ENCODE assay signal across 29 mouse cellular contexts in genomic region chr6:93818494-93818893, GRCm38 (mm10).
DNase-seq lines count a peak whose midpoint lies in the region; ATAC-seq and TF ChIP-seq lines count a peak whose summit lies in the region.
"Had no signal": no experiment of that assay in that cellular context is flagged by ENCODE, and none has a peak within 500 bp of the region (broad histone marks: within the 10 kb centered on the region; RNA-seq: fewer than 3 reads in every experiment).

No protein-coding gene starts in this region.

- H3K27me3 ChIP-seq in hindbrain, embryonic 10.5 days (ENCODE audit: insufficient read depth, poor library complexity, severe bottlenecking), result no peaks in the 10 kb centered on the region
- no peaks in the 10 kb centered on the region for H3K27me3 ChIP-seq in hindbrain, embryonic 12.5 days
- H3K27me3 ChIP-seq in midbrain, embryonic 10.5 days (ENCODE audit: low read depth, poor library complexity, severe bottlenecking), result no peaks in the 10 kb centered on the region
- H3K27me3 ChIP-seq in midbrain, embryonic 14.5 days (ENCODE audit: control insufficient read depth, insufficient read depth, low read length), result no peaks in the 10 kb centered on the region
- no peaks in the 10 kb centered on the region for H3K27me3 ChIP-seq in ES-Bruce4 (ENCODE audit: control insufficient read depth, insufficient read depth, low read length, poor library complexity, severe bottlenecking)
- no peaks in the 10 kb centered on the region for H3K27me3 ChIP-seq in lung, postnatal 0 days (replicated peaks; ENCODE audit: insufficient read depth, low read length)
- H3K27me3 ChIP-seq: embryonic facial prominence, embryonic 13.5 days; heart, embryonic 12.5 days; heart, embryonic 15.5 days; hindbrain, embryonic 13.5 days; intestine, embryonic 15.5 days had no signal

- H3K36me3 ChIP-seq in hindbrain, embryonic 10.5 days, result 0 out of 2 replicates have a peak, but pooled peaks cover 8% of the 10 kb centered on the region
- no peaks in the 10 kb centered on the region for H3K36me3 ChIP-seq in hindbrain, embryonic 12.5 days
- peaks cover 7% of the 10 kb centered on the region; the same call in 1 of the 2 replicates for H3K36me3 ChIP-seq in midbrain, embryonic 10.5 days
- no peaks in the 10 kb centered on the region for H3K36me3 ChIP-seq in midbrain, embryonic 14.5 days (ENCODE audit: control insufficient read depth, insufficient read depth, low read length)
- no peaks in the 10 kb centered on the region for H3K36me3 ChIP-seq in ES-Bruce4 (ENCODE audit: control insufficient read depth, insufficient read depth, low read length, poor library complexity, severe bottlenecking)
- H3K36me3 ChIP-seq in lung, postnatal 0 days (ENCODE audit: insufficient read depth, low read length), result no peaks in the 10 kb centered on the region
- H3K36me3 ChIP-seq: embryonic facial prominence, embryonic 13.5 days; heart, embryonic 12.5 days; heart, embryonic 15.5 days; intestine, embryonic 15.5 days had no signal

- TF ChIP-seq EP300 in ES-Bruce4 (IDR thresholded peaks at IDR 0.05; ENCODE audit: insufficient read depth, low read depth, low read length), result no peak
- no peak for TF ChIP-seq EP300 in lung, postnatal 0 days (IDR thresholded peaks at IDR 0.05)

- H3K9me3 ChIP-seq in hindbrain, embryonic 10.5 days, result no peaks in the 10 kb centered on the region
- no peaks in the 10 kb centered on the region for H3K9me3 ChIP-seq in hindbrain, embryonic 12.5 days (replicated peaks)
- no peaks in the 10 kb centered on the region for H3K9me3 ChIP-seq in midbrain, embryonic 10.5 days (replicated peaks)
- no peaks in the 10 kb centered on the region for H3K9me3 ChIP-seq in midbrain, embryonic 14.5 days (ENCODE audit: control insufficient read depth, low read length)
- H3K9me3 ChIP-seq in ES-Bruce4 (replicated peaks; ENCODE audit: control insufficient read depth, insufficient read depth, low read length, poor library complexity, severe bottlenecking), result no peaks in the 10 kb centered on the region
- H3K9me3 ChIP-seq in lung, postnatal 0 days (ENCODE audit: low read length), result no peaks in the 10 kb centered on the region
- H3K9me3 ChIP-seq: embryonic facial prominence, embryonic 13.5 days; heart, embryonic 12.5 days; heart, embryonic 15.5 days; hindbrain, embryonic 13.5 days; intestine, embryonic 15.5 days had no signal

- no peak overlapping the region for H3K4me3 ChIP-seq in hindbrain, embryonic 10.5 days
- H3K4me3 ChIP-seq in hindbrain, embryonic 12.5 days, result no peak overlapping the region
- no peak overlapping the region for H3K4me3 ChIP-seq in midbrain, embryonic 10.5 days
- no peak overlapping the region for H3K4me3 ChIP-seq in midbrain, embryonic 14.5 days (replicated peaks; ENCODE audit: low read depth, low read length)
- H3K4me3 ChIP-seq in ES-Bruce4 (ENCODE audit: low read depth, low read length), result no peak overlapping the region
- no peak overlapping the region for H3K4me3 ChIP-seq in lung, postnatal 0 days (ENCODE audit: low read depth, low read length)
- H3K4me3 ChIP-seq: embryonic facial prominence, embryonic 13.5 days; erythroblast, embryonic 14.5 days; gastrocnemius, adult 2 months; heart, embryonic 12.5 days; heart, embryonic 15.5 days; hindbrain, embryonic 13.5 days; intestine, embryonic 15.5 days had no signal

- no peak for ATAC-seq in hindbrain, embryonic 12.5 days (ENCODE audit: low FRiP score)
- no peak for ATAC-seq in midbrain, embryonic 14.5 days (ENCODE audit: low FRiP score, low TSS enrichment)
- no peak for ATAC-seq in lung, postnatal 0 days
- ATAC-seq: activated CD4-positive, CD25-positive, alpha-beta regulatory T cell, adult 4 months; CD4-positive, CD25-positive, alpha-beta regulatory T cell, adult 4 months; forebrain, embryonic 14.5 days; forebrain, postnatal 0 days; hindbrain, embryonic 16.5 days; intestine, embryonic 15.5 days had no signal

- H3K4me2 ChIP-seq in hindbrain, embryonic 12.5 days (replicated peaks), result no peak overlapping the region
- no peak overlapping the region for H3K4me2 ChIP-seq in midbrain, embryonic 14.5 days (ENCODE audit: low read length)
- no peak overlapping the region for H3K4me2 ChIP-seq in lung, postnatal 0 days (replicated peaks; ENCODE audit: low read depth, low read length)
- H3K4me2 ChIP-seq: heart, embryonic 12.5 days; heart, embryonic 15.5 days; hindbrain, embryonic 13.5 days; intestine, embryonic 15.5 days had no signal

- TF ChIP-seq POLR2A in ES-Bruce4 (IDR thresholded peaks at IDR 0.05; ENCODE audit: insufficient read depth, low read length), result no peak

- peaks cover 70% of the 10 kb centered on the region for H3K4me1 ChIP-seq in hindbrain, embryonic 10.5 days (replicated peaks)
- peaks cover 61% of the 10 kb centered on the region for H3K4me1 ChIP-seq in hindbrain, embryonic 12.5 days
- peaks cover 63% of the 10 kb centered on the region for H3K4me1 ChIP-seq in midbrain, embryonic 10.5 days
- peaks cover 51% of the 10 kb centered on the region for H3K4me1 ChIP-seq in midbrain, embryonic 14.5 days (ENCODE audit: control insufficient read depth, insufficient read depth, low read length)
- peaks cover 4% of the 10 kb centered on the region for H3K4me1 ChIP-seq in ES-Bruce4 (ENCODE audit: control insufficient read depth, insufficient read depth, low read length)
- H3K4me1 ChIP-seq in lung, postnatal 0 days (ENCODE audit: insufficient read depth, low read depth, low read length), result no peaks in the 10 kb centered on the region
- H3K4me1 ChIP-seq: intestine, embryonic 15.5 days had no signal

- no peak for TF ChIP-seq CTCF in ES-Bruce4 (IDR thresholded peaks at IDR 0.05; ENCODE audit: low read depth, low read length)
- TF ChIP-seq CTCF in lung, postnatal 0 days (IDR thresholded peaks at IDR 0.05), result no peak

- H3K9ac ChIP-seq in hindbrain, embryonic 12.5 days, result no peak overlapping the region
- H3K9ac ChIP-seq in midbrain, embryonic 14.5 days (replicated peaks; ENCODE audit: low read length), result no peak overlapping the region
- H3K9ac ChIP-seq in ES-Bruce4 (ENCODE audit: low read depth, poor library complexity, severe bottlenecking), result no peak overlapping the region
- H3K9ac ChIP-seq in lung, postnatal 0 days (replicated peaks; ENCODE audit: low read depth), result no peak overlapping the region
- H3K9ac ChIP-seq: embryonic facial prominence, embryonic 13.5 days; forebrain, postnatal 0 days; heart, embryonic 12.5 days; heart, embryonic 15.5 days; hindbrain, embryonic 13.5 days; intestine, embryonic 15.5 days had no signal

- H3K27ac ChIP-seq in hindbrain, embryonic 10.5 days, result peak overlapping the region; percentile 81
- no peak overlapping the region for H3K27ac ChIP-seq in hindbrain, embryonic 12.5 days
- peak overlapping the region; percentile 63 for H3K27ac ChIP-seq in midbrain, embryonic 10.5 days (replicated peaks)
- H3K27ac ChIP-seq in midbrain, embryonic 14.5 days (replicated peaks; ENCODE audit: low read depth, low read length), result no peak overlapping the region
- H3K27ac ChIP-seq in ES-Bruce4 (ENCODE audit: insufficient read depth, low read length), result peak overlapping the region; percentile 49; the same call in 1 of the 2 replicates
- H3K27ac ChIP-seq in lung, postnatal 0 days (ENCODE audit: low read length), result no peak overlapping the region
- H3K27ac ChIP-seq: gastrocnemius, adult 2 months; heart, embryonic 15.5 days; intestine, embryonic 15.5 days had no signal

- 56% methylated on average over 4 of the region's 4 CpGs for WGBS in hindbrain, embryonic 10.5 days
- 53% methylated on average over 4 of the region's 4 CpGs for WGBS in hindbrain, embryonic 12.5 days
- WGBS in midbrain, embryonic 10.5 days, result 69% methylated on average over 4 of the region's 4 CpGs
- WGBS in midbrain, embryonic 14.5 days, result 77% methylated on average over 4 of the region's 4 CpGs
- 72% methylated on average over 4 of the region's 4 CpGs for WGBS in lung, postnatal 0 days

- no peak for DNase-seq in hindbrain, embryonic 10.5 days (ENCODE audit: low spot score)
- no peak for DNase-seq in midbrain, embryonic 10.5 days (ENCODE audit: low spot score)
- DNase-seq in midbrain, embryonic 14.5 days, result no peak
- DNase-seq in ZHBTc4 (ENCODE audit: low read depth, low spot score), result peak; percentile 48
- no peak for DNase-seq in adrenal gland, postnatal 10 days
- no peak for DNase-seq in lung, postnatal 0 days (ENCODE audit: low spot score)
- DNase-seq: adrenal gland, postnatal 14 days; cerebellum, adult 11 months; cerebellum, adult 2 months; cerebellum, adult 9-11 months; cerebellum, postnatal 25 days; forebrain, postnatal 0 days; gastrocnemius, adult 2 months; gastrocnemius, postnatal 14 days; heart, adult 11 months; heart, postnatal 14 days; heart, postnatal 4 days had no signal

Comparison
In these comparisons a context has a peak if more than half of its experiments do, and no peak if none do; other contexts are left out.
1. H3K27ac ChIP-seq: peak in hindbrain, embryonic 10.5 days (single experiment), midbrain, embryonic 10.5 days (single experiment) and ES-Bruce4 (single experiment); none in hindbrain, embryonic 12.5 days (single experiment), midbrain, embryonic 14.5 days (single experiment) and lung, postnatal 0 days (single experiment).